Mouse (Mus musculus): Measurements from ENCODE around the gene Sdf2. TPM values are rescaled to one million over a fixed set of nuclear protein-coding genes. Genes with fewer than 3 reads are reported as not detected.

The Sdf2 gene
- 31.6 and 34.3 TPM in 2 replicates for polyA plus RNA-seq (2012; rRNA removed)
- 30.7 and 30.8 TPM in 2 replicates for polyA plus RNA-seq (2014; fragmentation: Nextera tagmentation; extraction: Ambion mirVana)

DNA sequence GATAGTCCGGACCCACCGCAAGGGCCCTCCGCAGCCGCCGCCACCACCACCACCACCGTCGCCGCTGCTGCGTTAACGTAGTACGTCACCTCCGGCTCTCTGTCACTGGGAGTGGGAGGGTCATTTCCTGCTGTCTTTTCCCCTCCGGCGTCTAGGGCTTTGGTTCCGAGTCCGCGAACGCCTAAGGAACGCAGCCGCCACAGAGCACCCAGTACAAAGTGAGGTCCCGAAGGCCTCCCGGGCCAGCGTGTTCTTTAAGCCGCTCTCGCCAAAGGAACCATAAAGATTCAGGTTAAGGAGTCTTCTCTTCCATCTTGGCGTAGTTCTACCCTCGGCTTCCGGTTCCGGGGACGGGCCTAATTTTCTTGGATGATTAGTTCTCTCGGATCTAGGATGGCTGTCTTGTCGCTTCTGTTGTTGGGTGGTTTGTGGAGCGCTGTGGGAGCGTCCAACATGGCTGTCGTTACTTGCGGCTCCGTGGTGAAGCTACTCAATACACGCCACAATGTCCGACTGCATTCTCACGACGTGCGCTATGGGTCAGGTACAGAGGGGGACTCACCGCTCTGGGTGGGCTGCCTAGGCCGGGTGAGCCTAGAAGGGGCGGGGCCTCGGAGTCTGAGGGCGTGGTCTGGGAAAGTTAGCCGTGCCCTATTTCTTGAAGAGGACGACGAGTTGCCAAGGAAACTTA is at the start of gene Sdf2, which contains the start of gene Supt6:
Gene Sdf2, plus strand, starts transcription at position 120 of the 691 bp plus-strand sequence.
Gene Supt6, minus strand, starts transcription at position 361 of the 691 bp plus-strand sequence.
- Histone ChIP-seq H3K9ac (replicated peaks) (peak within 1 kb of the TSS; percentile 84), H3K4me1 (replicated peaks; ENCODE audit: control insufficient read depth in 2 of 2, insufficient read depth in 2 of 2, low read length in 1 of 2) (peaks cover 15 to 17% of the 10 kb centered on the region in 2 experiments), H3K4me2 (ENCODE audit: low read depth) (peak within 1 kb of the TSS; percentile 86), H3K4me3 (ENCODE audit: insufficient read depth in 1 of 2, low read depth in 2 of 2, low read length in 2 of 2) (peak within 1 kb of the TSS; percentile 76 to 95), H3K27me3 (ENCODE audit: control insufficient read depth, insufficient read depth, low read length) (no peaks in the 10 kb centered on the region), H3K36me3 (replicated peaks; ENCODE audit: control insufficient read depth, insufficient read depth, low read depth) (peaks cover under 1% of the 10 kb centered on the region), H3K27ac (peak within 1 kb of the TSS; percentile 88), H3K9me3 (ENCODE audit: control insufficient read depth, low read length) (no peaks in the 10 kb centered on the region)
- DNase-seq (ENCODE audit: low read depth in 3 of 3, low spot score in 3 of 3) = peak; percentile 79 to 92 (median 86)
- under 1% methylated on average over 50 of the region's 50 CpGs for WGBS (ENCODE audit: insufficient replicate concordance)
- ATAC-seq (ENCODE audit: insufficient read depth) = peak; percentile 92
- TF ChIP-seq EP300 (IDR thresholded peaks at IDR 0.05; ENCODE audit: low read depth) (no peak), CTCF (IDR thresholded peaks at IDR 0.05; ENCODE audit: low read depth) (no peak)

DNA sequence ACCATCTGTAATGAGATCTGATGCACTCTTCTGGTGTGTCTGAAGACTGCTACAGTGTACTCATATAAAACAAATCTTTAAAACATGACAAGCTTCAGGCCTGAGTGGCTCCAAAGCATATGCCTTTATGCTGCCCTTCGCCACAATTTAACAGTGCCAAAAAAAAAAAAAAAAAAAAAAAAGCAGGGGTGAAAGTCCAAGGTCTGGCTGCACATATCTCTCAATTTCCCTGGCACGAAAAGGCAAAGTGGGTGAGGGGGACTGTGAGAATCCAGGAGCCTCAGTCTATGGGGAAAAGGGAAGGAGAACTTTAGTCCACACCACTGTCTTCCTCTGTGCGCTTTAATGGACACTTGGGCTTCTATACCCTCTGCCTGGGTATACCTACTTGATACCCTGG is 43.2 kb upstream of the Sdf2 start:
- Histone ChIP-seq H3K4me1 (replicated peaks; ENCODE audit: control insufficient read depth in 2 of 2, insufficient read depth in 2 of 2, low read length in 1 of 2) (no peaks in the 10 kb centered on the region), H3K9me3 (ENCODE audit: control insufficient read depth, low read length) (no peaks in the 10 kb centered on the region), H3K27ac (no peak overlapping the region), H3K4me2 (ENCODE audit: low read depth) (no peak overlapping the region), H3K4me3 (ENCODE audit: insufficient read depth in 1 of 2, low read depth in 2 of 2, low read length in 2 of 2) (no peak overlapping the region), H3K27me3 (ENCODE audit: control insufficient read depth, insufficient read depth, low read length) (no peaks in the 10 kb centered on the region), H3K36me3 (replicated peaks; ENCODE audit: control insufficient read depth, insufficient read depth, low read depth) (peaks cover 11% of the 10 kb centered on the region), H3K9ac (replicated peaks) (no peak overlapping the region)
- ATAC-seq (ENCODE audit: insufficient read depth) (no peak), DNase-seq (ENCODE audit: low read depth in 3 of 3, low spot score in 3 of 3) (no peak)
- WGBS (ENCODE audit: insufficient replicate concordance) = 64% methylated on average over 3 of the region's 3 CpGs
- TF ChIP-seq CTCF (IDR thresholded peaks at IDR 0.05; ENCODE audit: low read depth) = no peak
- no peak for TF ChIP-seq EP300 (IDR thresholded peaks at IDR 0.05; ENCODE audit: low read depth)

DNA sequence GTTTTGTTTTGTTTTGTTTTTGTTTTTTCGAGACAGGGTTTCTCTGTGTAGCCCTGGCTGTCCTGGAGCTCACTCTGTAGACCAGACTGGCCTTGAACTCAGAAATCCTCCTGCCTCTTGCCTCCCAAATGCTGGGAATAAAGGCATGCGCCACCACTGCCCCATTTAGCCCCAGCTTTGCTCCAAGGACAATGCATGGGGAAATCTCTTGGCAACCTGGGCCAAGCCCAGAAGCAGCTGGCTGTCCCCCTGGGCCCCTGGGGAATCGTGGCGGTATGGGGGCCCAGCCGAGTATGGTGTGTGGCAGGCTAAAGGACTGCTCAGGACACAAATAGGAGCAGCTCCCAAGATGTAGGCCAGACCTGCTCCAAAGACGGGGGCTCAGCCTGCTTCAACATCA is 41.3 kb upstream of the Sdf2 start:
- 80% methylated on average over 6 of the region's 6 CpGs for WGBS (ENCODE audit: insufficient replicate concordance)
- Histone ChIP-seq H3K36me3 (replicated peaks; ENCODE audit: control insufficient read depth, insufficient read depth, low read depth) (peaks cover 23% of the 10 kb centered on the region), H3K4me1 (replicated peaks; ENCODE audit: control insufficient read depth in 2 of 2, insufficient read depth in 2 of 2, low read length in 1 of 2) (no peaks in the 10 kb centered on the region), H3K4me3 (ENCODE audit: insufficient read depth in 1 of 2, low read depth in 2 of 2, low read length in 2 of 2) (no peak overlapping the region), H3K27ac (no peak overlapping the region), H3K9ac (replicated peaks) (no peak overlapping the region), H3K9me3 (ENCODE audit: control insufficient read depth, low read length) (no peaks in the 10 kb centered on the region), H3K27me3 (ENCODE audit: control insufficient read depth, insufficient read depth, low read length) (no peaks in the 10 kb centered on the region), H3K4me2 (ENCODE audit: low read depth) (no peak overlapping the region)
- TF ChIP-seq EP300 (IDR thresholded peaks at IDR 0.05; ENCODE audit: low read depth) (no peak), CTCF (IDR thresholded peaks at IDR 0.05; ENCODE audit: low read depth) (0 out of 2 replicates have a peak, but pooled peaks have one; percentile 1)
- DNase-seq (ENCODE audit: low read depth in 3 of 3, low spot score in 3 of 3) (no peak), ATAC-seq (ENCODE audit: insufficient read depth) (no peak)

DNA sequence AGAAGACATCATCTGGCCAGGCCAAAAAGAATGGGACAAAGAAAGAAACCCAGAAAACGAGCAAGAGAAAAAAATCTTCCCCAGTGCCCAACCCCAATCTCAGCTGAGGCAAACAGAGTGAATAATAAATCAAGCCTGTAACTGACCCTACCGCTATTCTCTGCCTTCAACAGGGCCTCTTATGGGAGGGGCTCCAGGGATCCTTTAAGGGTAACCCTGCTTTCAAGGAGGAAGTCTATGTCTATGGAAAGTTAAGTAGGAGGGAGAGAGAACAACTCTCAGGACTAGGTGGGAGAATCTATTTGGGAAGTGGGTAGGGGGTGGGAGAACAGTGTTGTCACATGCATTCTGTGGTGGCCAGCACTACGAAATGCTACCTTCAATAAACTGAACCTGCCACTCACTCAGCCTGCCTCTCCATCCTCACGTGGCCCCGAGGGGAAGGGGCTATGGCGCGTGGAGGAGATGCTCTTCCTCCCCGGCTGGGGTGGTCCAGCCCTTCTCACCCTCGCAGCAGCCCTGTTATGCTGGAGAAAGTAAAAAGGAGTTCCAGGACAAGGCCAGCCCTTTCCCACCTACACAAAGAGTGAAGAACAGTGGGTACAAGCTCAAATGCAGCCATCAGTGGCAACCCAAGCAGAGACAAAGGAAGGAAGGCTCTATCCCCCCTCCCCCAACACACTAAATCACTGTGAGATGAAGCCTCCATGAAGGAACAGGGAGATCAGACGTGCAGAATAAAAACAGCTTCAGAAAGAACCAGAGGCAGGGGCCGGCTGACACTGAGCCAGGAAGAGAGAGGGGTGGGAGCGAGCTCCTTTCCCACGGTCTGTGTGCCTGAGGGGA is 40.0 kb upstream of the Sdf2 start:
- Histone ChIP-seq H3K4me2 (ENCODE audit: low read depth) (no peak overlapping the region), H3K27me3 (ENCODE audit: control insufficient read depth, insufficient read depth, low read length) (no peaks in the 10 kb centered on the region), H3K9me3 (ENCODE audit: control insufficient read depth, low read length) (no peaks in the 10 kb centered on the region), H3K4me3 (ENCODE audit: insufficient read depth in 1 of 2, low read depth in 2 of 2, low read length in 2 of 2) (no peak overlapping the region), H3K9ac (replicated peaks) (no peak overlapping the region), H3K4me1 (replicated peaks; ENCODE audit: control insufficient read depth in 2 of 2, insufficient read depth in 2 of 2, low read length in 1 of 2) (no peaks in the 10 kb centered on the region), H3K36me3 (replicated peaks; ENCODE audit: control insufficient read depth, insufficient read depth, low read depth) (peaks cover 36% of the 10 kb centered on the region), H3K27ac (no peak overlapping the region)
- DNase-seq (ENCODE audit: low read depth in 3 of 3, low spot score in 3 of 3) (no peak), ATAC-seq (ENCODE audit: insufficient read depth) (no peak)
- WGBS (ENCODE audit: insufficient replicate concordance) = 75% methylated on average over 13 of the region's 13 CpGs
- TF ChIP-seq CTCF (IDR thresholded peaks at IDR 0.05; ENCODE audit: low read depth) (no peak), EP300 (IDR thresholded peaks at IDR 0.05; ENCODE audit: low read depth) (no peak)

DNA sequence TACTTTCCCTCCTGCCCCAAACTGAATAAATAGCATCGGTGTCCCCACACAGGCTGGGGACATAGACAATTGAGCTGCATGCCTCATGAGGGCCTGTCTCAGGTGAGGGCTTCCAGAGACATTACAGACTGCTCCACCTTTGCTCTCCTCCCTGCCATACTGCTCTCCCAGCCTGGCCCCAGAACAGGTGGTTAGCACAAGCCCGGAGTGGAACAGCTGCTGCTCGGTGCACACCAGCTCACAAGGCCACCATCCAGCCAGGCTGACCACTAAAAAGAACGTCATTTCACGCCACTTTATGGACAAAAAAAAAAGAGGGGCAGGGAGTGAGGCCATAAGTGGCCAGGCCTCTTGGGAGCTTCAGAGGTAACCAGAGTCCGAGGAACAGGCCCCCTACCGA is 38.4 kb upstream of the Sdf2 start:
- Histone ChIP-seq H3K27ac (no peak overlapping the region), H3K9me3 (ENCODE audit: control insufficient read depth, low read length) (no peaks in the 10 kb centered on the region), H3K4me2 (ENCODE audit: low read depth) (no peak overlapping the region), H3K4me1 (replicated peaks; ENCODE audit: control insufficient read depth in 2 of 2, insufficient read depth in 2 of 2, low read length in 1 of 2) (no peaks in the 10 kb centered on the region), H3K36me3 (replicated peaks; ENCODE audit: control insufficient read depth, insufficient read depth, low read depth) (peaks cover 51% of the 10 kb centered on the region), H3K9ac (replicated peaks) (no peak overlapping the region), H3K4me3 (ENCODE audit: insufficient read depth in 1 of 2, low read depth in 2 of 2, low read length in 2 of 2) (no peak overlapping the region), H3K27me3 (ENCODE audit: control insufficient read depth, insufficient read depth, low read length) (no peaks in the 10 kb centered on the region)
- DNase-seq (ENCODE audit: low read depth in 3 of 3, low spot score in 3 of 3) (no peak), ATAC-seq (ENCODE audit: insufficient read depth) (no peak)
- TF ChIP-seq EP300 (IDR thresholded peaks at IDR 0.05; ENCODE audit: low read depth) = no peak
- TF ChIP-seq CTCF (IDR thresholded peaks at IDR 0.05; ENCODE audit: low read depth) = no peak
- 84% methylated on average over 7 of the region's 7 CpGs for WGBS (ENCODE audit: insufficient replicate concordance)

Data from liver, embryonic 14.5 days (tissue).